Mouse (Mus musculus) heart, embryonic 16.5 days (tissue): Measurements from ENCODE around the gene Cyp2t4. TPM values are rescaled to one million over a fixed set of nuclear protein-coding genes. Genes with fewer than 3 reads are reported as not detected.
A peak's percentile ranks its signal among the peaks of the same experiment; 100 is the strongest.

Experiments
- ATAC-seq: fragments of 200-750 bp; cut with Nextera tagmentation; replicated peaks from 2 replicates; pipeline ENCODE4 v1.8.0; 2017; ENCODE audit warnings: moderate number of reproducible peaks; ENCODE audit not compliant: insufficient read depth, low FRiP score; ENCODE audit errors: extremely low read depth
- H3K27ac ChIP-seq: fragments of 300-500 bp; sonication (generic); 2 replicates; pipeline ENCODE4 v1.5.1; 2014; ENCODE audit warnings: mild to moderate bottlenecking, low read length, control low read depth, moderate library complexity
- H3K27me3 ChIP-seq: fragments of 300-500 bp; sonication (generic); 2 replicates; pipeline ENCODE4 v1.6.1; 2014; ENCODE audit warnings: low read length, mixed read lengths; ENCODE audit not compliant: control insufficient read depth, insufficient read depth
- H3K36me3 ChIP-seq: fragments of 300-500 bp; sonication (generic); 2 replicates; pipeline ENCODE4 v1.6.1; 2014; ENCODE audit not compliant: control insufficient read depth, insufficient read depth
- H3K4me1 ChIP-seq: fragments of 300-500 bp; sonication (generic); 2 replicates; pipeline ENCODE4 v1.6.1; 2014; ENCODE audit warnings: low read length, mixed read lengths; ENCODE audit not compliant: control insufficient read depth, insufficient read depth
- H3K4me2 ChIP-seq: fragments of 300-500 bp; sonication (generic); 2 replicates; pipeline ENCODE4 v1.6.1; 2014; ENCODE audit warnings: low read depth, mild to moderate bottlenecking, control low read depth, low read length
- H3K4me3 ChIP-seq: fragments of 300-500 bp; sonication (generic); 2 replicates; pipeline ENCODE4 v1.5.1; 2014; ENCODE audit warnings: mild to moderate bottlenecking, control low read depth, low read length
- H3K9ac ChIP-seq: fragments of 300-500 bp; sonication (generic); 2 replicates; pipeline ENCODE4 v1.6.1; 2014; ENCODE audit warnings: low read length, control low read depth
- H3K9me3 ChIP-seq: fragments of 300-500 bp; sonication (generic); replicated peaks from 2 replicates; pipeline ENCODE4 v1.6.1; 2016; ENCODE audit warnings: low read length; ENCODE audit not compliant: control insufficient read depth
- WGBS: fragments of 180-500 bp; shearing (Covaris S2); extraction: QIAGEN DNeasy Blood & Tissue Kit; methylation state at CpG from one replicate; pipeline ENCODE4 v1.1.7; 2014; 5-methylcytosine and 5-hydroxymethylcytosine counted together
- polyA plus RNA-seq: library from polyadenylated mRNA; unstranded; fragments of >200 nt; fragmentation: Nextera tagmentation; extraction: Ambion mirVana; gene quantifications from 2 replicates; pipeline ENCODE4 v1.2.1, GENCODE M21; 2015

Cyp2t4 gene
- polyA plus RNA-seq, 1 experiment from 2014 or later: 0.08 TPM

DNA sequence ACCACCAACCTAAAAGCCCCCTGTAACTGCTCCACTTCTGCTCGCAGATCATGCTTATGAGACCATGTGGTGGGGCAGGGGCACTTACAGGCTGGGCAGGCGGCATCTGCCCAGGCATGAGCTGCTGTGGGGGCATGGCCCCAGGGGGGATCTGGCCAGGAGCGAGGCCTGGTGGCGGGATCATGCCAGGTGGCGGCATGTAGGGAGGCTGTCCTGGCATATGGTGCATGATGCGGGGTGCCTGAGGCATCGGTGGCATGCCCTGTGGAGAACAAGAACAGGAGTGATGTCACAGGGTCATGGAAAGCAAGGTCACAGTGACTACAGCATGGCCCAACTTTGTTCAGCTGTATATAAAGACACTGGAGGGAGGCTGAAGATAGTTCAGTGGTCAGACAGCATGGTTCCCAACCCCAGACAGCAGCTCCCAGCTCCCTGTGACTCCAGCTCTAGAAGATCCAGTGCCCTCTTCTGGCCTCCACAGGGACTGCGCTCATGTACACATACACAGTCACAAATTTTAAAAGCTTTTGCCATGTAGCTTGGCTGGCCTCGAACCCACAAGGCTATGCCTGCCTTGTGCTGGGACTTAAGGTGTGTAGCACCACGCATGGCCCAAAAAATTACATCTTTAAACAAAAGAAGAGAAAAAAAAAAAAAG, 35.9 kb downstream of the Cyp2t4 start:
- Histone ChIP-seq H3K36me3 (peaks cover 79% of the 10 kb centered on the region), H3K4me3 (no peak overlapping the region), H3K27me3 (no peaks in the 10 kb centered on the region), H3K27ac (no peak overlapping the region), H3K4me2 (no peak overlapping the region), H3K9ac (no peak overlapping the region), H3K9me3 (peaks cover 3% of the 10 kb centered on the region; the same call in 1 of the 2 replicates), H3K4me1 (peaks cover 2% of the 10 kb centered on the region; the same call in 1 of the 2 replicates)
- WGBS: 94% methylated on average over 10 of the region's 10 CpGs
- ATAC-seq: no peak

DNA sequence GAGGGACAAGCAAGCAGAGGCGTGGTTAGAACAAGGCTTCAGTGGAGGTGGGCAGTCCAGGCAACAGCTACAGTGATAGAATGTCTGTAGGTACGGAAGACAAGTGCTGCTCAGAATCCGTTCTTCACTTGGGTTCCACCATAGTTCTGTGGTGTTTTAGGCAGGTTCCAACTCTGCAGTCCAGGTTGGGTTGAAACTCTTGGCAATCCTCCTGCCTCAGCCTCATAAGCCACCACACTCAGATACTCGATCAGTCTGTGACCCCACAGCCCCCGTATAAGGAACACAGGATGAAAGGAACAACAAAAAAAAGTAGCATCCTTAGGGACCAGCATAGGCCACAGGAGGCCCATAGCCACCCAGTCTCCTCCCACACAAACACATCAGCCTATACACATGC, 38.9 kb downstream of the Cyp2t4 start:
- Histone ChIP-seq H3K4me2 (no peak overlapping the region), H3K4me3 (no peak overlapping the region), H3K9me3 (no peaks in the 10 kb centered on the region), H3K27ac (no peak overlapping the region), H3K27me3 (no peaks in the 10 kb centered on the region), H3K36me3 (peaks cover 55% of the 10 kb centered on the region), H3K4me1 (peaks cover 12% of the 10 kb centered on the region), H3K9ac (no peak overlapping the region)
- ATAC-seq: no peak
- 89% methylated on average over 5 of the region's 5 CpGs for WGBS

DNA sequence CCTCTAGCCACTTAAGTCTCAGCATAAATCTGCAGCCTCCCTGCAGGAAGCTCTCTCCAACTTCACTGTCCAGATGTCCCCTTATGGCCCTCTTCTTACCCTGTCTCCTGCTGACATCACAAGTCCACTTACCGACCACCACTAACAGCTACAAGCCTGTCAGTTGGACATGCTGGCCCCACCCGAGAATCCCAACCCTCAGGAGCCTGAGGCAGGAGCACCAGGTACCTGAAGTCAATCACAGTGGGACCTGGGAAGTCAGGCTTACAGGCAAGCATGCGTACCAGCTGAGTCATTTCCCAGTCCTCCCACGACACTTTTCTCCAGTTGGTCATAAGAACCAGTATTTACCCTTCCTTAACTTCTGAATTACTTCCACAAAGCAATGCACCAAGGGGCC, 40.2 kb downstream of the Cyp2t4 start:
- Histone ChIP-seq H3K4me1 (peaks cover 12% of the 10 kb centered on the region), H3K27ac (no peak overlapping the region), H3K36me3 (peaks cover 44% of the 10 kb centered on the region), H3K4me3 (no peak overlapping the region), H3K9me3 (no peaks in the 10 kb centered on the region), H3K27me3 (no peaks in the 10 kb centered on the region), H3K9ac (no peak overlapping the region), H3K4me2 (no peak overlapping the region)
- no peak for ATAC-seq
- WGBS: 76% methylated on average over 4 of the region's 4 CpGs

DNA sequence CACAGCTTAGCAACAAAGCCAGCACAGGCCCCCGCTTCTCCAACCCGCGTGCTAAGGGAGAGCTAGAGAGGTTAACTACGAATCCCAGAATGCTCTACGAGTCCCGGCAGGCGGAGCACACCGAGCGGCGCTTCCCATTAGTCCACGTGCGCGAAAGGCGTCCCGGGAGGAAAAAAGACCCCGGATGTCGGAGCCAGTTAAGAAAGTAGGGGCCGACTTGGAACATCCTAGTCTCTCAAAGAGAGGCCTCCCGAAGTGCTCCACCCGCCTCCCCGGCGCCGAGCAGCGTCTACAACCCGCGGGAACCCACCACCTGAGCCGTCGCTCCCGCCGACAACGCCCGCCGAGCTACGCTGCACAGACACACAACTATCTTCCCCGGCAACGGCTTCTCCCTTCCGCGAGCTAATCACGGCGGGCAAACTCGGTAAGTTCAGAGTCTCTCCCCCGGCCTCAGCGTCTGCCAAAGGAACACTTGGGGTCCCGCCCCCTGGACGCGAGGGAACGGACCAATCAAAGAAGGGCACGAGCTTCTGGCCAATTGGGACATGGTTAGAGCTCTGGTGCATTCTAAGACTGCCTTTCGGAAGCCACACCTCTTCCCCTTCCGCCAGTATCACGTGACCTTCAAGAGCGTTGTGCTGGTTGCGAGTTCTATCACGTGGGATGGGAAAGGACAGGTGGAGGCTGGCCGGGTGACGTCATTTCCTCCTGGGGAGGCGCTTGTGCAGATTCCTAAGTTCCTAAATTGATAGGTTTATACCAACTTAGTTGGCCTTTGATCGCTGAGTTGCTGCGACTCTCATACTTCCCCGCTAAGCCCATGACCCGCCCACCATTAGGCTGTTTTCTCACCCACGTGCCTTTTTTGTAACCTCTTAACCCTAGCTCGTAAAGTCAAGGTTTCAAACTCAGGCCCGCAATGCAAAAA, 42.4 kb downstream of the Cyp2t4 start, which contains the start of the genes BC024978 and Snrpa:
BC024978 (plus strand) TSS at position 101 of the 931 bp plus-strand sequence.
Snrpa (minus strand) TSS at position 591 of the 931 bp plus-strand sequence.
- Histone ChIP-seq H3K4me1 (peaks cover 12% of the 10 kb centered on the region), H3K36me3 (peaks cover 22% of the 10 kb centered on the region), H3K4me3 (peak within 1 kb of the TSS; percentile 93), H3K27ac (peak within 1 kb of the TSS; percentile 99), H3K4me2 (peak within 1 kb of the TSS; percentile 86), H3K9ac (peak within 1 kb of the TSS; percentile 97), H3K27me3 (no peaks in the 10 kb centered on the region), H3K9me3 (no peaks in the 10 kb centered on the region)
- peak; percentile 97 for ATAC-seq
- under 1% methylated on average over 64 of the region's 64 CpGs for WGBS

DNA sequence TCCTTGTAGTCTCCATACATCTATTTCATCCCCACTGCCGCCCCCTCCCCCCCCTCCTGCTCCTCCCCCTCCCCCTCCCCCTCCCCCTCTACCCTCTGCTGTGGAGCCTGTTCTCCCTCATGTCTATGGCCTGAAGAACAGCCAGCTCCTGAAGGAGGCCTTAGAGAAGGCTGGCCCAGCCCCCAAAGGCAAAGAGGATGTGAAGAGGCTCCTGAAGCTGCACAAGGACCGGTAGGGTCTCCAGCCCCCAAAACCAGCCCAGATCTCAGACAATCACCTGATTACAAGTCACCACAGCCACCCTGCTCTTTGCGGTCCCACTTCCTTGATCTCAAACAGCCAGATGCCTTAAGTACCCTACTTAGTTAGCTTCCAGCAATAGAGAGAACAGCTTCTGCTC, 43.6 kb downstream of the Cyp2t4 start:
- H3K4me2 ChIP-seq: no peak overlapping the region
- no peak overlapping the region for H3K27ac ChIP-seq
- H3K4me3 ChIP-seq: no peak overlapping the region
- H3K9me3 ChIP-seq: no peaks in the 10 kb centered on the region
- 81% methylated on average over 3 of the region's 3 CpGs for WGBS
- H3K4me1 ChIP-seq: peaks cover 12% of the 10 kb centered on the region
- peaks cover 12% of the 10 kb centered on the region for H3K36me3 ChIP-seq
- no peak for ATAC-seq
- no peaks in the 10 kb centered on the region for H3K27me3 ChIP-seq
- H3K9ac ChIP-seq: no peak overlapping the region

DNA sequence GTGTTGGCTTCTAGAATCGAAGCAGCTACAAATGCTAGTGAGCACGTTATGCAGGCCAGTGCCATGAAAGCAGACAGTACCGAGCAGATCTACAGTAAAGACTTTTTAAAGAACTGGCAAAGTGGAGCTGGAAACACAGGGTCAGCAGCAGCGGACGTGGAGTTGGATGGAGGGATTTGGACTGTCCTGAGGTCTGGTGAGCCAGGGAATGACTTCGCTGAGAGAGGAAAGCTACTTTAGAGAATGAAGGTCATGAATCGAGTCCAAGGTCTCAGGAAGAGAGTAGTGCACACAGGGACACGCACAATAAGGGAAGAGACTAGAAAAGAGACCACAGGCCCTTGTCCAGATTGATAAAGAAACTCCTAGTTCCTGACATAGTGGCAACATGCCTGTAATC, 44.1 kb downstream of the Cyp2t4 start:
- Histone ChIP-seq H3K4me2 (no peak overlapping the region), H3K27ac (no peak overlapping the region), H3K9me3 (no peaks in the 10 kb centered on the region), H3K9ac (no peak overlapping the region; the same call in 1 of the 2 replicates), H3K4me3 (no peak overlapping the region), H3K36me3 (peaks cover 14% of the 10 kb centered on the region), H3K4me1 (peaks cover 12% of the 10 kb centered on the region), H3K27me3 (no peaks in the 10 kb centered on the region)
- 90% methylated on average over 8 of the region's 8 CpGs for WGBS
- ATAC-seq: no peak

DNA sequence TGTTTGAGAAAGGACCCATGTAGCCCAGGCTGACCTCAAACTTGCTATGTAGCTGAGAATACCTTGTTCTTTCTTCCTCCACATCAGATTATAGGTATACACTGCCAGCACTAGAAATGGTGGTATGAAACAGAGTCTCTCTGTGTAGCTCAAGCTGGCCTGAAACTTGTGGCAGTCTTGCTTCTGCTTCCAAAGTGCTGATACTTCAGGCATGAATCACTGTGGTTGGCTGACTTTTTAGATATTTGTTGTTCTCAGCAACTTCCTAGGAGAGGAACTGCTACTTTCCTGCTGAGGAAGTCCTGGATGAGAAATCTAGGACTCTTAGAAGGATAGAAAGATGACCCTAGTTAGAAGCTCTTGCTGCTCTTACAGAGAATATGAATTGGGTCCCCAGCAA, 44.8 kb downstream of the Cyp2t4 start:
- H3K4me2 ChIP-seq: no peak overlapping the region
- no peak overlapping the region for H3K27ac ChIP-seq
- H3K27me3 ChIP-seq: no peaks in the 10 kb centered on the region
- H3K4me1 ChIP-seq: peaks cover 12% of the 10 kb centered on the region
- no peak overlapping the region for H3K4me3 ChIP-seq
- H3K36me3 ChIP-seq: peaks cover 17% of the 10 kb centered on the region
- H3K9ac ChIP-seq: no peak overlapping the region
- no peaks in the 10 kb centered on the region for H3K9me3 ChIP-seq
- ATAC-seq: no peak

DNA sequence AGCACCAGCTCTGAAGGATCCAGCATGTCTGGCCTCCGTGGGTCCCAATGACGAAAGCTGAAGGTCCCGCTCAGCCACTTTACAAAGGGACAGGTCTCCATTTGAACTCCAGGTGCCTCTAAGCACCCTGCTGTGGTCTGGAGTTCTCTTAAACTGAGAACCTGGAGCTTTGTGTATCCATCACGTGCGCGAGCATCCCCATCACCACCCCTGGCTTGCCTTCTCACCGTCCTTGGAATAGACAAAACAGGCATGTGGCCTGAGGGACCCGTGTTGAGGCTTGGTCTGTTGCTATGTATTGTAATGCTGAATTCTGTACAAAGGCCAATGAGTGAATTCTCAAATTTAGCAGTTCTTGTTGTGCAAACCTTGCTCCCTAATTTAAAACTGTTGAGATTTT, 45.3 kb downstream of the Cyp2t4 start:
- peaks cover 12% of the 10 kb centered on the region for H3K4me1 ChIP-seq
- no peak overlapping the region for H3K9ac ChIP-seq
- no peak overlapping the region for H3K27ac ChIP-seq
- H3K4me2 ChIP-seq: no peak overlapping the region
- 83% methylated on average over 8 of the region's 8 CpGs for WGBS
- no peaks in the 10 kb centered on the region for H3K27me3 ChIP-seq
- H3K36me3 ChIP-seq: peaks cover 14% of the 10 kb centered on the region
- H3K9me3 ChIP-seq: no peaks in the 10 kb centered on the region
- no peak for ATAC-seq
- no peak overlapping the region for H3K4me3 ChIP-seq
